Mouse (Mus musculus) urinary bladder, postnatal 10 days (tissue): Measurements from ENCODE around the gene Ryr2.
"Not testable (repeated sequence)": the region's sequence is repeated elsewhere in the genome, so short reads cannot be mapped to it uniquely, and the experiment has no call there.

Experiments used
- DNase-seq: peaks from one replicate; pipeline ENCODE4 v3.0.0; 2022; ENCODE audit warnings: low spot score

Ryr2 gene

DNA sequence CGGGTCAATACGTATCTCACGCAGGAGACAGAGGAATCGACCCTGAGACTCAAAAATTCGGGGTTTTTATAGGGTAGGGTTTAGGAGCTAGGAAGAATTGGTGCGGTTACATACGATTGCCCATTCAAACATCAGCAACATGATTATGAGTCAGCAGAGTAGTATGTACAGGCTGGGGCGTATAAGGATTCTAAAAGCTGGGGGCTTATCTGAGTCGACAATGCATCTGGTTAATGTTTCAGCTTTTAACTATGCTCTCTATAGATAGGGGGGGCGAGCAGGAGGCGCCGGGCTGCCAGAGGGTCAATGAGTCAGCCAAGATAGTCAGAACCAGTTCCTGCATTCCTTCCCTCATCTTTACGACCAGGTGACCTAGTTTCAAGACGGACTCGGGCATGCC is 557.6 kb downstream of the Ryr2 start:
- DNase-seq = not testable (repeated sequence)

GRCm38 (mm10) chr13:11545841-11546240 is 560.9 kb downstream of the Ryr2 start:
- DNase-seq = no peak

DNA sequence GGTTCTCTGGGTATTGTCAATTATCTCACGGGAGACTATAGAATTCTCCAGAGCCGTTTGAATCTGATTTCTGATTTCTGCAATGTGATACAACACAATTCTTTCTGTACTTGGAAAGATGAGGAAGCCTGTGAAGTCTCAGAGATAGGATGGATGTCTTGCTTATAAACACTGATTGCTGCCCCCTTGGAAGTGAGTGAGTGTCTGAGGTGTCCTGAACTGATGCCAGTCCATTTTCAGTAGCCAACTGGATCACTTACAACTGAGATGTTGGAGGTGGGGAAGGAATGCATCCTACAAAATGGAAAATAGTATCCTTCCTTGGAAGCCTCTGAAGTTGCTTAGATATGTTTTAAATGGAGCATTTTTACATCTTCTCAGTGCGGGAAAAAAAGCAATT is 564.2 kb downstream of the Ryr2 start:
- DNase-seq = no peak

GRCm38 (mm10) chr13:11536851-11537250 is 569.9 kb downstream of the Ryr2 start:
- no peak for DNase-seq

DNA sequence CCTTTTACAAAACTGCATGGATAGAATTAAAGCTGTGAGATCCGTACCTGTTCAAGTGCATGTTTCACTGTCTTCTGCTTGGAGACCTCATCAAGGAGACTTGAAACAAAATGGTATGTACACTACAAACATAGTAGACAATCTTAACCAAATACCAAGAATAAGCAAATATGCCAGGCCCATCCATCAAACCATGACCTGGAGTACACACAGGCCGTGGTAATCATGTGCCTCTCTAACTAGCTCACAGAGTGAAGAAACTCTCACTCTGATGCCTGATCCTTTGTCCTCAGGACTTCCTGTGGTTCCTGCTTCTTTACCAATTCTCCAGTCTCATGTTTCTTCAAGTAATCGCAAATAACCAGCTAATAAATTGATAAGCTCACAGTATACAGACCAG is 570.9 kb downstream of the Ryr2 start:
- no peak for DNase-seq

- no peak for DNase-seq
These were observed 573.5 kb downstream of the Ryr2 start for GRCm38 (mm10) chr13:11533265-11533664.

GRCm38 (mm10) chr13:11532014-11532890 is 574.5 kb downstream of the Ryr2 start:
- no peak for DNase-seq

DNA sequence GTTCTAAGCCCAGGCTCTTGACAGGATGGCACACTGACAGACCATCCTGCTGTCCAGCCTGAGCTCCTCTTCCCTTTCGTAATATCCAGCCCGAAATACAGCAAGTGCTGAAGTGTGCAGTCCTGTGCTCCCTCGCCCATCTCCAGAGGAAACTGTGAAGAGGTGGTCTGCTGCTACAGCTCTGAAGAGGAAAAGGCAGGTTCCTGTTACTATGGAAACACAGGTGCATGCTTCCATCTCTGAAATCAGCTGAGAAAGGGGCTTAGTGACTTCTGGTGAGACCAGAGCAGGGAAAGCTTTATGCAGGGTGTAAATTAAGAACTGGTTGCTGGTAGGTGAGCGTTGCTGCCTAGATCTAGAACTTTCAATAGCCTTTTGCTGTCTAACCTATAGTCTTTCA is 583.1 kb downstream of the Ryr2 start:
- no peak for DNase-seq

DNA sequence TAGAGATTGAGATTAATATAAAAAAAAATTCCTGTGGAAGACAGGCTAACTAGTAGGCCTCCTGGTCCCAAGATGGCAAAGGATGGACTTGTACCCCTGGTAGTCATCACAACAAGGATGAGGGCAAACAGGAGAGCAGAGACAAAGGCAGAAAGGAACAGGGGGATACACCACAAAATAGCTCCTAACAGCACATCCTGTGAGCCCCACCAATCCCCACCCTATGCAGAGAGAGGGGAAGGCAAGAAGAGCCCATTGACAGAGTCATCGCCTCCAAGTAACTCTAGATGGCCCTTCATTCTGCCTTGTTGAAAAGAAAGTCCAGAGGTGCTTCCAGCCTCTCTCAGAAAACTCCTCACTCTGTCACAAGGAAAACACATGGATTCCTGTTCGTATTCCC is 586.0 kb downstream of the Ryr2 start:
- DNase-seq = no peak

DNA sequence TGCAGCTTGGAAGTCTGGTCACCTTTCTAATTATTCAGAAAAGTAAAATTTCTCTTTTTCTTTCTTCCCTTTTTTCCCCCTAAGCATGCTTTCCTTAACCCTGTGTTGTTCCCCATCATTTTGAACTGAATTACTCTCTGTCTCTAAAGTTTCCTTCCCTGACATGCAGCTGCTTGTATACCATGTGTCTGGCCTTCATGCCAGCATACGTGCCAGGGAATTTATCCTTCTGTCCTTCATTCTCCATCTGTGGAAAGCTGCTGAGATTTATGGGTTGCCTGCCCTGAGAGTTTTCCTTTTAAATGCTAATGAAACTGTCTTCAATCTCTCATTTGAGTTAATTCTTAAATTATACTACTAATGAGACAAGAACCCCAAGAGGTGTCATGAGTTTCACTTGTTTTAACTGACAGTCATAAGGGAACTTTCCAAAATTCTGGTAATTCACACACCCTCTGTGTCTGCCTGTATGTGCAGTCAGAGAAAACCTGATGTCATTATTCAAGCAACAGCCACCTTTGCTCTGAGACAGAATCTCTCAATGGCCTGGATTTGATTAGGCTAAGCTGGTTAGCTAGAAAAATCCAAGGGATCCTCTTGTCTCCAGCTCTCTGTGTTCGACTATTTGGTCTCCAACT is 595.1 kb downstream of the Ryr2 start:
- DNase-seq = no peak
